Mouse (Mus musculus) right cerebral cortex, adult 2 months (tissue): ENCODE results near the gene Rhebl1.

Source experiments
- DNase-seq, 2 experiments: peaks; one replicate each; pipeline ENCODE4 v3.0.0; 2021 to 2022; ENCODE audit warnings: low spot score in 2 of 2

The Rhebl1 gene

DNA sequence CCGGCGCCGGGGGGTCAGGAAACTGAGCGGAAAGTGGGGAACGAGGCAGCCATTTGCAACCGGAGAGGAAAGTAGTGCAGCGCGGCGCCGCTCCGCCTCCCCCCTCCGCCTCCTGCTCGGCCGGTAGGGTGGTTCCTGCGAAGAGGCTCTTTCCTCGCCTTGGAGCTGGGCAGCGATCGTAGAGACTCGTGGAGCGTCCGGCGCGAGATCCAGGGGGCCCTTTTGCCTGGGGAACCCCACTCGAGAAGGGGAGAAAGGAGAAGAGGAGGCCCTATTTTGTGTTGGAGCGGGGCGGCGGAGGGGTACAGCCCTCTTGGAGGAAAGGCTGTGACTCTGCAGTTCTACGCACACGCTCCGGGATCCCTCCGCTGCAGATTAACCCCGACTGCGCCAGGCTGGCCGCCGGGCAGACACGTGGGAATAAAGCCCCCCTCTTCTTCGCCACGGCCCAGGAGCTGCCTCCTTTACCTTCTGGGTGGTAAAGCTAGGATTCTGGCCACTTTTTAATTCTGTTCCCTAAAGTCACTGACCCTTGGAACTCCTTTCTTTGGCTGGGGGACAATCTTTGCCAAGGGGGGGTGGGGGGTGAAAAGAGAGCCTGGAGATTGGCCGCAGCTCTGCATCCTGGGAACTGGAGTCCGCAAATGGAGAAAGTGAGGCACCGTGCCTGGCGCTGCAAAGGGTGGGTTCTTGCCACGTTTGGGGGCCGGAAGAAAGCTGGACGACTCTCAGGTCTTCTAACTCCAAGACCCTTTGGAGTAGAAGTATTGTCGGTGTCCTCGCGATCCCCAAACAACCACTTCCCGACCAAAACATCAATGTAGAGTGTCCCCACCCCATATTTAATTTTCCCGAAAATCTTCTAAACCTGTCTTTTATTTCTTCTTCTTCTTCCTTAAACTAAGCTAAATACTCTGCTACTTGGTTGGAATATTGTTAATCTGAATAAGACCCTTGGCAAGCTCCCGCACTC, 22.1 kb downstream of the Rhebl1 start:
- peak; percentile 90 to 96 for DNase-seq

DNA sequence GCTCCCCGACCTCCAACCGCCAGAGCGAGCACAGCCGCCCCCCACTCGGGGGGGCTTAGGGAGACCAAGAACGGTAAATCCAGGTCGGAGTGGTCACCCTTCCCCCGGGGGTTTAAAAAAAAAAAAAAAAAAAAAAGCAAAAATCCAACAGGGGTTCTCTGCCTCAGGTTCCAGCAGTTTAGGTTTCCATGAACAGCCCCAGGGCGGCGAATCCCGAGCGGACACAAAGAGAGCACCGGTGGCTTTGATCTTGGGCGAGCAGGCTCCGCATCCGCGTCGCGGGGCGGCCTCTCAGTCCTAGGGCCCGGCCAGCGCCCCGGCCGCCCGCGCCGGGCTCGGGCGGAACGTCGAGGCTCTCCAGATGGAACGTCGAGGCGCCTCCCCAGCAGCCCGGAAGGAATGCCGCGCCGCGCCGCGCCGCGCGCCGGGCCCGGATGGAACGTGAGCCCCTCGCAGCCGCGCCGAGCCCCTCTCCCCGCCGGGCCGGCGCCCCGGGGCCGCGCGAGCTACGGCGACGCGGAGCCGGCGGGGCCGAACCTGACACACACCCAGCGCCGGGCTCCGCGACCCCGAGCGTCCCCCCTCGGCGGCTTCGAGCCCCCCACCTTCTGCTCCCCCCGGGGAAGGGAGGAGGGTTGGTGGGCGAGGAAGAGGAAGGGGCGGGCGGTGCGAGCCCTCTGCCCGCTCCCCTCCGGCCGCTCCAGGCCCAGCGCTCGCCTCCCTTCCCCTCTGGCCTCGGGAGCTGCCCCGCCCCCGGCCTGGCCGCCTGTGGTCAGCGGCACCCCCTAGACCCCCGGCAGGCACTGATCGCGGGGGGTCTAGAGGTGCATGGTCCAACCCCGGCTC, 23.0 kb downstream of the Rhebl1 start, which contains the start of gene Kmt2d:
Kmt2d (minus strand) TSS at position 135 of the 846 bp plus-strand sequence.
- DNase-seq = no peak

- no peak for DNase-seq
Observed at GRCm38 (mm10) chr15:98870179-98871069, 23.9 kb downstream of the Rhebl1 start.

- no peak for DNase-seq
Observed at GRCm38 (mm10) chr15:98869342-98870178, 24.8 kb downstream of the Rhebl1 start.

DNA sequence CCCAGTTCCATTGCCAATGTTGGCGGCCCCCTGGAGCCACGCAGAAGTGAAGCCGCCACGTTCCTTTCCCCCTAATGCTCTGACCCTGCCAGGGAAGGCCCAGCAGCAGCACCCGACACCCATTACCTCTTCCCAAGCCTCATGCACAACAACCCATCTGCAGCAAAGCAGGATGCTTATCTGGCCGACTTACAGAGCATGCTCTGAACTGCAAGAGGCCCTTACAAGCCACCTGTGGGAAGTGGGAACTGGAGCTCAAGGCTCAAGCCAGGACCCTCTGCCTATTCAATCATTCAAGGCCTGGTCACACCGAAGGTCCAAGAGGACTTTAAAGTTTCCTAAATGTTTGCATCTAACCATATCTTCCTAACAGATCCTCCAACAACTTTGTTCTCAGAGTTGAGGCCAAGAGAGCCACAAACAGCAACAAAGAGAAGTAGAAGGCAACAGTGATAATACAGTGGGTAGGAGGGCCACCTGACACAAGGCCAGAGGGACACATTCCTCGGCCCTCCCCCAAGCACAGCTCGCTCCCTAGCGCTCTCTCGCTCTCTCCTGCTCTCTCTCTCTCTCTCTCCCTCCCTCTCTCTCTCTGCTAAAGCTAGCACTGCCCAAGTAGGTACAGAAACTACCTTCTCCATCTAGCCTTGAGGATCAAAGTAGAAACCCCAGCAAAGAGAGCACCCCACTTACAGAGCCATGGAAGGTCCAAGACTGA, 25.8 kb downstream of the Rhebl1 start:
- DNase-seq = no peak

GRCm38 (mm10) chr15:98867321-98867720, 27.0 kb downstream of the Rhebl1 start:
- peak; percentile 70 to 71 for DNase-seq

GRCm38 (mm10) chr15:98866501-98866900, 27.8 kb downstream of the Rhebl1 start:
- no peak for DNase-seq

DNA sequence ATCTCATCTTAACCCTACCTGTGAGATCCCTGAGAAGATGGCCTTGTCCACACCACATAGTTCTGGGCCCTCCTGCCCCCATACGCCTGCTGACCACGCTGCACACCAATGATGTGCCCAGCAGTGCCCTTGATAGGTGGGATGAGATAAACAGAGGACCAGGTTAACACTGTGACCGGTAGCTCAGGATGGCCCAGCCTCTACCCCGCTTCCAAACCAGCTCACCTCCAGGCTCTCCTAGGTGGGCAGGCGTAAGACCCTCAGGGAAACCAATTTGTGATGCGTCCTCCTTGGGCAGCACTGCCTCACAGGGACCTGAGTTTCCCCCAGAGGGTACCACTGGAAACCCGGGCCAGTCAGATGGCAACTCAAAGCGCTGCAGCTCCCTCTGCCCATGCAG, 28.6 kb downstream of the Rhebl1 start:
- DNase-seq = no peak

GRCm38 (mm10) chr15:98864951-98865350, 29.4 kb downstream of the Rhebl1 start:
- no peak for DNase-seq

DNA sequence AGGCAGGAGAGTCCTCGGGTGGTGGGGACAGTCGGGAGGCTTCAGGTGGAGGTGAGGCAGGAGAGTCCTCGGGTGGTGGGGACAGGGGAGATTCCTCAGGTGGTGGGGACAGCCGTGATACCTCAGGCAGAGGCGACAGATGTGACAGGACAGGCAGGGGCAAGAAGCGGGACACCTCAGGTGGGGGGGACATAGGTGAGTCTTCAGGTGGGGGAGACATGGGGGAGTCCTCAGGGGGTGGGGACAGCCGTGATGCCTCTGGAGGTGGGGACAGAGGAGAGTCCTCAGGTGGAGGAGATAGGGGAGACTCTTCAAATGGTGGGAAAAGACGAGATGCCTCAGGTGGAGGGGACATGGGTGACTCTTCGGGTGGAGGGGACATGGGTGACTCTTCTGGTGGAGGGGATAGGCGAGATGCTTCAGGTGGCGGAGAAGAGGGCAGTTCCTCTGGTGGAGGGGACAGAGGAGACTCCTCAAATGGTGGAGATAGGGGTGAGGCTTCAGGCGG, 30.8 kb downstream of the Rhebl1 start:
- DNase-seq = no peak

DNA sequence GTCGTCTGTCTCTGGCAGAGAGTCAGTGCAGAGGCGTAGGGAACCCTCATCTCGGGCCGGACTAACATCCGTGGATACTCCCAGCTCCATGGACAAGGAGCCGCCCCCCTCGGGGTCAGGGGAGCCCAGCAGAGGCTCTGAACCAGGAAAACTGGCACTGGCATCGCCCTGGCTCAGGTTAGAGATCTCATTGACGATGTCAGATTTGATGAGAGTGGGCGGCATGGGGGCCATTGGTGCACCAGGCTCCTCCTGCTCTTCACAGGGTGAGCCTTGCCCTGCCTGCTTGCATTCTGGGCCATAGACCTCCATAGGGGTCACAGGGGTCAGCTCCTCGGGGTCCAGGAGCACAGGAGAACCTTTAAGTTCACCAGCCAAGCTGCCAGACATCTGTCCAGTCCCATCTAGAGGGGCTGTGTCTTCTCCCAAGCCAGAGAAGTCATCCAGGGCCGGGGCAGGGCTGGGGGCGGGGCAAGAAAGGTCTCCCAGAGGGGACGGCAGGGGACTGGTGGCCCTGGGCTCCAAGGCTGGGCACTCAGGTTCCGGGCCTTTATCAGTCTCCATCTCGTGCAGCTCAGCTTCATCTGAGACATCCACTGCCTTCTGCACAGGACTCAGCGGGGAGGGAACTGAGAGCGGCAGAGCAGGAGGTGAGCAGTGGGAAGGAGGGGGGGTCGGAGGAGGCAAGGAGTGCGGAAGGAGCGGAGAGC, 32.5 kb downstream of the Rhebl1 start:
- no peak for DNase-seq

DNA sequence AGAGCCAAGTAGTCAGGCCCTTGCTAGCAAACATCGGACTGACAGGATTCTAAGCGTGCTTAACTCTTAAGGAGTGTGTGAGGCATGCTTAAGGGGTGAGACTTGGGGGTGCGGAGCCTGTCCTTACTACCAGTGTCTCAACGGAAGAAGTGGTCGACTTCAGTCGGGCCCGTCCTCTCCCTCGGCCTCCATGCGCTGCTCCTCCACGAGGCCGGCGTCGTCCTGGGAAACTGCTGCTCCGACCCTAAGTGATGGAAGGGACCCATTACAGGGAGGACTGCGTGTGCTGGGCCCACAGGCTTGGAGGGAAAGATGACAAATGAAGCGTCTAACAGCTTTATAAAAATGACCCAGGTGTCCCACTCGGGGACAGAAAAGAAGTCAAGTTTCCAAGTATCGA, 33.4 kb downstream of the Rhebl1 start:
- no peak for DNase-seq

- no peak for DNase-seq
Observed at GRCm38 (mm10) chr15:98859319-98860043, 34.9 kb downstream of the Rhebl1 start.

DNA sequence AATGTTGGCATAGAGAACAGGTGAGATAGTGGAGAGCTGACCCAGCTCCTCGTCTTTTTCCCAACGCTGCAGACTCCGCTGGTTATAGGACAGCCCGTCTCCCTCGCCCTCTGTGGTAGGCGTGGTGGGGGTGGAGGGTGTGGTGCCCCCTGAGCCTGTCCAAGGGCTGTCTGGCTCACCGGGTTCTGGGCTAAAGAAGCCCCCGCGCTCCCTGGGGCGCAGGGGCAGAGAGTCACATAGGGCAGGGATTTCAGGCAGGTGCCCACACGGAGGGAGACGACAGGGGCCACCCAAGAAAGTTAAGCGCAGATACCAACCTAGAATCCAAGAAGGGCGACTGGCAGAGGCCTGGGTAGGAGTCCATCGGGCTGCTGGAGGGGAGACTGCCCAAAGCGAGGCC, 40.1 kb downstream of the Rhebl1 start:
- DNase-seq = no peak

DNA sequence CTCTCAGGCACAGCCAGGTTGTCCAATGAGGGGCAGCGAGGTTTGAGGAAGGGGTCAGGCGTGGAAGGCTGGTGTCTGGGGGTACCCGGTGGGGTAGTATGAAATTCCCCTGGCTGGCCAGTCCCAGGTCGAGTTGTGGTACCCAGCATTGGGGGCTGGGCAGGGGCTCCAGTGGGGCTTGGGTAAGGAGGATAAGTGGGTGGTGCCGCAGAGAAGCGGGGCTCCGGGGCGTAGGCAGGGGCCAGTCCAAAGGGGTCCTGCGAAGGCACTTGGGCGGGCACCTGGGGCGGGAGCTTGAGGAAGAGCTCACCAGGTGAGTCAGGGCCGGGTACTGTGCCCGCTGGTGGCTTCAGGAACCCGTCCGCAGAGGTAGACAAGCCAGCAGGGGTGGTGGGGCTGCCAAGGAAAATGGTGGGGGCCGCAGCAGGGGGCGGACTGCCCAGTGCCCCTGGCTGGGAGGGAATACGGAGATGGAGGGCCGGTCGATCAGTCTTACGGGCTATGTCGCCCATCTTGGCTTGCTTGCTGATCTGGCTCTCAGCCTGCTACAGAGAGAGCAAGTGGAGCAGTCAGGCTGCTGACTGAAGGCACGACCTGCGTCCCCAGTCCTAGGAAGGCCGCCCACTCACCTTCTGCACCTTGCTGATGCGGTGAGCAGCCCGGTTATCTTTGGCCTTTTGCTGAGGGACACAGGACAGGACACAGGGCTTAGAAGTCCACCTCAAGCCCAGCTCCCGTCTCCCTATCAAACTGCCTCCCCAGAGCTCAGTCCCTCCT, 41.0 kb downstream of the Rhebl1 start:
- no peak for DNase-seq

GRCm38 (mm10) chr15:98852733-98853132, 41.6 kb downstream of the Rhebl1 start:
- DNase-seq = no peak

DNA sequence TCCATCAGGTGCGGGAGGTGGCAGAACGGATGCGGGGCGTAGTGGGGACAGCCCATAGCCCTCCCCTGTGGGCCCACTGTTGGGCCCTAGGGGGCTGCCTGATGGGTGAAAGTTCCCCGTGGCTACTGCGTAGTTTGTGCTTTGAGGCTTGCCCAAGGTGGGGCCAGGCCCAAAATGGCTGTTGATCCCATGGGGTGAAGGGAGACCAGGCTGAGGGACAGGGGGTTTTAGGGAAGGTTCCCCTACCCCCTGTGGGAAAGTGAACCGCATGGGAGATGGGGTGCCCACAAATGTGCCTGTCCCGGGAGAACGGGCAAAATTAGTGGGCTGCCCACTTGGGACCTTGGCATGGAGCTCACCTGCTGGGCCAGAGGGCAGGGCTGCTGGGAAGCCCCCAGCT, 42.3 kb downstream of the Rhebl1 start:
- DNase-seq = no peak
